30 mouse cellular contexts compared by ENCODE assay signal in the genomic region with DNA sequence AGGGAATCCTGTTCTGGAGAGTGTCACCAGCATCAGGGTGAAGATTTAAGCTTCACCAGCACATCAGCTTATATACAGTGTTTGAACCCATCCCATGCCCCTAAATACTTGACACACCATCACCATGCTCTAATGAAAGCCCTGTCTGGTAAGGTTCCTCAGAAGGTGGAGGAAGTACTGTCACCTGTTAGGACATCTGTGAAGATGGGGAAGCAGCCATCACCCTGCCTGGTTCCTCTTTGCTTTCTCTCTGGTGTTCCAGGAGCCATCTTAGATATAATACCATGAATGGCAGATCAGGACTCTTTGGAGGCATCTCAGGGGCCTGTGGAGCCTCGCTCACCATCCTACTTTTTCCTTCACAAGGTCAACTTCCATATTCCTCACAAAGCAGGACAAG. TPM values are rescaled to one million over a fixed set of nuclear protein-coding genes. Genes with fewer than 3 reads are reported as not detected.
"Had no signal": no experiment of that assay in that cellular context is flagged by ENCODE, and none has a peak within 500 bp of the region (broad histone marks: within the 10 kb centered on the region; RNA-seq: fewer than 3 reads in every experiment).

No protein-coding gene starts in this region.

- H3K9ac ChIP-seq: limb, embryonic 13.5 days; liver, embryonic 12.5 days; liver, embryonic 15.5 days; lung, embryonic 15.5 days; neural tube, embryonic 12.5 days had no signal

- ATAC-seq: intestine, embryonic 16.5 days; liver, embryonic 12.5 days had no signal

- H3K27me3 ChIP-seq: liver, embryonic 12.5 days; liver, embryonic 15.5 days; lung, embryonic 15.5 days; neural tube, embryonic 12.5 days had no signal

- H3K36me3 ChIP-seq: limb, embryonic 10.5 days; limb, embryonic 13.5 days; liver, embryonic 12.5 days; liver, embryonic 15.5 days; lung, embryonic 15.5 days; neural tube, embryonic 12.5 days had no signal

- H3K9me3 ChIP-seq: limb, embryonic 10.5 days; limb, embryonic 13.5 days; liver, embryonic 12.5 days; liver, embryonic 15.5 days; lung, embryonic 15.5 days; neural tube, embryonic 12.5 days had no signal

- H3K4me2 ChIP-seq: limb, embryonic 13.5 days; liver, embryonic 12.5 days; liver, embryonic 15.5 days; lung, embryonic 15.5 days; midbrain, embryonic 11.5 days; neural tube, embryonic 12.5 days had no signal

- DNase-seq: kidney, adult 18-20 months; kidney, adult 9 months; kidney, postnatal 25 days; layer of hippocampus, adult 9-11 months; liver; lung, adult 18-20 months; lung, postnatal 10 days; lung, postnatal 36 days; midbrain, embryonic 14.5 days; thymus, adult 18-20 months; thymus, postnatal 4 days had no signal

- H3K27ac ChIP-seq: kidney, postnatal 0 days; layer of hippocampus, adult 2 months; limb, embryonic 10.5 days; limb, embryonic 13.5 days; liver, embryonic 12.5 days; liver, embryonic 15.5 days; lung, embryonic 15.5 days; neural tube, embryonic 12.5 days had no signal

- H3K4me3 ChIP-seq: layer of hippocampus, adult 2 months; limb, embryonic 10.5 days; limb, embryonic 13.5 days; liver, embryonic 12.5 days; liver, embryonic 15.5 days; lung, embryonic 15.5 days; neural tube, embryonic 12.5 days had no signal

RNA-seq across cellular contexts. Expression of a gene that starts 15.7 kb away (rescaled TPM):
- total RNA-seq: layer of hippocampus, adult 2 months; layer of hippocampus, postnatal 25 days; left cerebral cortex, adult 18-20 months; left cerebral cortex, postnatal 25 days; megakaryocyte-erythroid progenitor cell, adult 5-6 weeks; midbrain, postnatal 0 days had no signal
- polyA plus RNA-seq: intestine, embryonic 16.5 days; kidney, postnatal 0 days; large intestine, adult 2 months; limb, embryonic 10.5 days; limb, embryonic 13.5 days; liver, embryonic 12.5 days; liver, embryonic 15.5 days; midbrain, embryonic 11.5 days; midbrain, embryonic 14.5 days; midbrain, postnatal 0 days; neural tube, embryonic 12.5 days; small intestine, adult 2 months; stomach, embryonic 16.5 days; testis, adult 2 months had no signal
